Mouse (Mus musculus): ENCODE results near the gene Ifnar2.

Gene Ifnar2

DNA sequence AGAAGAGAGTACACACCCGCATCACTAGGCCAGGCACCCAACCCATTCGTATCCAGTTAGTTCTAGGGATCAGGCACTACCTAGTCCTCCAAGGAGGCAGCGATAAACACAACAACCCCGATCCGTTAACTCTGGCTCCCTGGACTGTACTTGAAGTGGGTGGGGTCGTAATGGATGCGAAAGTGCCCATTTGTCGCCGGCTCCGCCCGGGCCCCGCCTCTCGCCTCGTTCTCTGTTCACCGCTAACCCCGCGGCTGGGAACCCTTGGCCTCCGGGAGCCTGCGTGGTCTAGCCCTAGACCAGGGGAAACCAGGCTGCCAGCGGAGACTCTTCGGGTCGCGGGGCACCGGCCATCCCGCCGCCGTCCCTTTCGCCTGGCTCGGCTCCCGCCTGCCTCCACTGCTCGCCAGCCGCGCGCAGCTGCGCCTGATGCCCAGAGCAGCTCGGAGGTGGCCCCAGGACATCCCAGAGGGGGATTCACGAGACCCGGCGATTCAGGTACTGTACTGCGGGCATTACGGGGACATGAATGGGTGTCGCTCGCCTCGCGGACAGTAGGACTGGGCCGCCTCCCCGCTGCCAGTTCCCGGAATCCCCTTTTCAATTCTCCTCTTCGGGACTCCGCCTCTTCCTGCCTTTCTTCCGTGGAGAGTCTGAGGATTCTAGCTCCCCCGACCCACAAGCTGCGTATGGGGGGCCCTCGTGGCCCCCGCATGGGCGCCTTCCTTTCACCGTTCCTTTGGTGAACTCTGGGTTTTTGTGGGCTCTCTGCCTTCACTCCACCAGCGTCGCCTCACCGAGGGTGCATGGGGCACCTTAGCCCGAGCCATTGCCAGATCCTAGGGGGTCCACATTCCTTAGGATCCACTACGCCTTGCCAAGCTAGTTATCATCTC lies at the start of gene Ifnar2:
Gene Ifnar2 (plus strand): TSS at position 207 of the 896 bp plus-strand sequence.
- DNase-seq (ENCODE audit: low spot score) = peak; percentile 90

GRCm38 (mm10) chr16:91327605-91328004 lies 45.0 kb upstream of the Ifnar2 start:
- no peak for DNase-seq (ENCODE audit: low spot score)

GRCm38 (mm10) chr16:91328922-91329321 lies 43.7 kb upstream of the Ifnar2 start:
- DNase-seq (ENCODE audit: low spot score) = no peak

DNA sequence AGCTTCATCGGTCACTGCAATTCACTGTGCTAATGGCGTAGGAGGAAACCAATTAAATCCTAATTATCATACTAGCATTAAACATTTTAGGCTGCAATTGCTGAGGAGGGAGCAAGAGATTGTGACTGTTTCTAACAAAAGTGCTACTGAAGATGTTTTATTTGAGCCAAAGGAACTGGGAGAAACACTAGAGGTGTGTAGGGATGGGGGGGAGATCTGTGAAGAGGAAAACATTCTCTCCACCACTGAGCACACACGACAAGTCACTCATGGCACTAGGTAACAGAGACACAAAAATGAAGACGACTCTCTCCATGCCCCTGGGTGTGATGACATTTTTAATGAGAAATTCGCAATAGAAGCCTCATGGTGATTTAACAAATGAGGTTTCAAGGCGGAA lies 42.1 kb upstream of the Ifnar2 start:
- DNase-seq (ENCODE audit: low spot score) = no peak

GRCm38 (mm10) chr16:91331153-91331552 lies 41.4 kb upstream of the Ifnar2 start:
- no peak for DNase-seq (ENCODE audit: low spot score)

GRCm38 (mm10) chr16:91332880-91333279 lies 39.7 kb upstream of the Ifnar2 start:
- no peak for DNase-seq (ENCODE audit: low spot score)

DNA sequence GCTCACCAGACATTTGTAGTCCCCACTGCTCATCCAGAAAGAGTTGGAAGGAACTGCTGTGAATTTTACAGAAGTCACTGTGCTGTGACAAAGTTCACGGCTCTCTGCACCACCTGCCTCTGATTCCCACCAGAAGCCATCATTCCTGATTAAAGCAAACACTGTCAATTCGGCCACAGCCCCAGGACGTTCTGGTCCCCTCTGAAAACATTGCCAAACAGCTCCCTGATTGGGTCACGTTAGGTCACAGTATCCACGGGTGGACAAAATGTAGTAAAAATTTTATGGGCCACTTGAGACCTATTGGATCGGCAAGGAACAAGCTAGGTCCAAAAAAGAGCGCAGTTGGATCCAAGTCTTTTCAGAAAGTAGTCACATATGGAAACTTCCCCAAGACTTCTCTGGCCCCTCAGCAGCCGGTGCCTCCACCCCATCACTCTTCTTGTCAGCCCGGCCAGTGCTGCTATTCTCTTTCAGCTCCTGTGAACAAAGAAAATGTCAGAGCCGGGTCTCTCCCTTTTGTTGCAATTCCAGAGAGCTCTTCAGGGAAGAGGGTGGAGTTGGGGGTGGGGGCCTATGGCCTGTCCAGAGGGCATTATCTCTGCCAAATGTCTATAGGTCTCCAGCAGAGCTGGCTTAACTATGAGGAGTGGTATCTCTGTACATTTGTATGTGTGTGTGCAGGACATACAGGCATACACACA lies 38.2 kb upstream of the Ifnar2 start:
- no peak for DNase-seq (ENCODE audit: low spot score)

GRCm38 (mm10) chr16:91336753-91337152 lies 35.8 kb upstream of the Ifnar2 start:
- no peak for DNase-seq (ENCODE audit: low spot score)

- DNase-seq (ENCODE audit: low spot score) = no peak
These were observed 35.1 kb upstream of the Ifnar2 start for GRCm38 (mm10) chr16:91337480-91337879.

DNA sequence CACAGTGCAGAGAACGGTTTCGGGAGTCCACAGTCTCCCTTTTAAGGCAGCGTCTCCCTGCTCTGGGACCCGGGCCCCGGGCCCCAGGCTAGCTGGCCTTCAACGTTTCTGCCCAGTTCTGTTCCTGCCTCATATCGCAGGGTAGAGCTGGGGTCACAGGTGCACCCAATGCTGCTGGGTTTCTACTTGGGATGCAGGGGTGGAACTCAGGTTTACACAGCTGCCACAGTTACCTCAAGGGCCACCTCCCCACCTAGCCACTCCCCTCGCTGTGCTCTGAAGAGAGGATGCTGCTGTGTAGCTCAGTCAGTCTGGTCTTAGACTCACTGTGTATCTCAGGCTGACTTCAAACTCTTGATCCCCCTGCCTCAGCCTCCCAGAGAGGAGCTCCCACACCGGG lies 26.1 kb upstream of the Ifnar2 start:
- DNase-seq (ENCODE audit: low spot score) = no peak

- DNase-seq (ENCODE audit: low spot score) = no peak
These were observed 24.9 kb upstream of the Ifnar2 start for GRCm38 (mm10) chr16:91347491-91348263.

- DNase-seq (ENCODE audit: low spot score) = no peak
These were observed 24.4 kb upstream of the Ifnar2 start for GRCm38 (mm10) chr16:91348264-91348565.

- no peak for DNase-seq (ENCODE audit: low spot score)
These were observed 23.8 kb upstream of the Ifnar2 start for GRCm38 (mm10) chr16:91348588-91349330.

GRCm38 (mm10) chr16:91352084-91352562 lies 20.5 kb upstream of the Ifnar2 start:
- DNase-seq (ENCODE audit: low spot score) = peak; percentile 71

- DNase-seq (ENCODE audit: low spot score) = no peak
These were observed 19.8 kb upstream of the Ifnar2 start for GRCm38 (mm10) chr16:91352749-91353148.

GRCm38 (mm10) chr16:91353177-91353576 lies 19.4 kb upstream of the Ifnar2 start:
- DNase-seq (ENCODE audit: low spot score) = no peak

DNA sequence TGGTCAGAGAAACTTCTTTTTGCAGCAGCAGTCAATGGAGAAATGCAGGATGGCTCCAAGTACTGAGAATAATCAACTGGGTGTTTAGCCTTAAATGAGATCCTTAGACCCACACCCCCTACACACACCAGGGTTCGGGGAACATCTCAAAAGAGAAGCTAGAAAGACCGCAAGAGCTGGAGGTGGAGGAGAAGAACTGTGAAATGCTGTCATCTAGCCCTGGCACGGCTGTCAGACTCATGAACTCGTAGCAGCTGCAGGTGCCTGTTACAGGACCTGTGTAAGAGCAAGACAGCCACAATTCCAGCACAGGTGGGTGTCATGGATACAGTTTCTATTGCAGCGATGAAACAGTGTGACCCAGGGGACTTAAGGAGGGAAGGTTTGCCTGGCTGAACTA lies 18.9 kb upstream of the Ifnar2 start:
- no peak for DNase-seq (ENCODE audit: low spot score)

DNA sequence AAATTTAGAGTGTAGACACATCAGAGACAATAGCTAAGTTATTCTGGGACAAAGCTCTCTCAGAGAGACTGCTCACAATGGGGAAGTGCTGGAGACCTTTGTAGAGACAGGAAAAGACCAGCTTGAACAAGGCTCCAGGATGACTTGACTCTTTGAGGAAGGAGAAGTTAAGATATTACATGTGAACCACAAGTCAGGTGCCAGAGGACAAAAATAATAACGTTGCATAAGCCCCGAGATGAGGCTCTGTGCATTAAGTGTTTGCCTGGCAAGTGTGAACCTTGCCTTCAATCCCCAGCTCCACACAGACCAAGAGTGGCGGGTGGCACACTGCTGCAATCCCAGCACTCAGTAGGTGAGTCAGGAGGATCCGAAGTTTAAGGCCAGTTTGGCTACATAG lies 18.0 kb upstream of the Ifnar2 start:
- no peak for DNase-seq (ENCODE audit: low spot score)

GRCm38 (mm10) chr16:91355160-91355559 lies 17.4 kb upstream of the Ifnar2 start:
- peak; percentile 59 for DNase-seq (ENCODE audit: low spot score)

DNA sequence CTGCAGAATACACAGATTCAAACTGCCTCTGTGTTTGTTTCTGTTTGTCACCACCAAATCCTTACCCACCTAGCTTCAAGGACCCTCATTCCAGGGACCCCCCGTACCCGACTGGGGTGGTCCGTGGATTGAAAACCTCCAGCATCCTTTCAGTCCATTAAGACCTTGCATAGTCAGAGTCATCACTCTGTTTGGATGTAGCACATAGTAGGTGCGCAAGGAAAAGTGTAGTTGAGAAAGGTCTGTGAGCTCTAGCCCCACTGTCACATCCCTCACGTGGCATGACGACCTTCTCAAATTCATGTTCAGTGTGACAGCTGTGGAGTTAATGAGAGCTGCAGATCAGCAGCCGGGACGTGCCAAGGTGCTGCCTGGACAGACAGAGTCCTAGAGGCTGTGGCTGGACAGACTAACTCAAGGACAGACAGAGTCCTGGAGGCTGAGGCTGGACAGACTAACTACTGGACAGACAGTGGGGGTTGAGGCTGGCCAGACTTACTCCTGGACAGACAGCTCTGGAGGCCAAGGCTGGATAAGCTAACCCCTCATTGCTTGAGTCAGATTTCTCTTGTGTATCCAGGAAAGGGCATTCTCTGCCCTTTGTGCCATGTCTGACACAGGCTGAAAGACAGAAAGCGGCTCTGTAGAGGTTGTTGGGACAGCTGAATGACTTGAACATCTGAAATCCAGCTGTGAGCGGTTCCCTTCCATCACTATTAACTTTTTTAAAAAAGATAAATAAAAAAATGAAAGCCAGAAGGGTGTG lies 15.6 kb upstream of the Ifnar2 start:
- DNase-seq (ENCODE audit: low spot score) = no peak

DNA sequence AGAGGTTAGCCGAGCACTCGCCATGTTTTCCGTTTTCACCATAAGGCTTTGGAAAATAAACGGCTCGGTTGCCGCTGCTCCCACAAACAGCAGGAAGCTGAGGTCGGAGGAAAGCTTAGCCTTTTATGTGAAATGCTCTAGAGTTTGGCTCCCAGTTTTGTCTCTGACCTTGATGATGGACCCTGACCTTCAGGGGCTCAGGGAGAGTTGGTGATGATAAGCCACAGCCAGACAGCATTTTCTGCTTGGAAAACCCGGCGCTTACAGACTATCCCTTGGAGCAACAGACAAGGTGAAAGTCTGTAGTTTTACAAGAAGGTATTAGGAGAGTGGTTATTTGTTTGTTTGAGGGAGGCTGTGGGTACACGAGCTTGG lies 15.1 kb upstream of the Ifnar2 start:
- DNase-seq (ENCODE audit: low spot score) = no peak
